Mouse (Mus musculus): ENCODE data around the gene Myoz1. TPM values are rescaled to one million over a fixed set of nuclear protein-coding genes. Genes with fewer than 3 reads are reported as not detected.

Gene Myoz1
- total and polyA plus RNA-seq, 2 experiments from 2014 or later: 11.5 to 17.7 TPM

DNA sequence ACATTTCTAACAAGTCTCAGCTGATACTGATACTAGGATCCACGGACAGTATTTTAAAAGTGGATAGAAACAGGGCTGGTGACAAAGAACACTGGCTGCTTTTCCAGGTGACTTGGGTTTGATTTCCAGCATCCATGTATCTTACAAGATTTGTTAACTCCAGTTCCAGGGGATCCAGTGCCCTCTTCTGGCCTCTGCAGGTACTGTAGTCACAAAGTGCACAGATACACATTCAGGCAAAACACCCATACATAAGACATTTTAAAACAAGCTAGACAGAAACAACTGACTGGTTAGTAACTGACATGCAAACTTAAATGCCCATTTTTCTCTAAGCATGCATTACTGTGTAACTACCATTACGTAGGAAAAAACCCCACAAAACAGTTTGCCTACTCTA, 16.6 kb upstream of the Myoz1 start:
- WGBS: 89% methylated on average over 2 of the region's 2 CpGs
- Histone ChIP-seq H3K27ac (ENCODE audit: low read depth) (peak overlapping the region; percentile 98; the same call in 1 of the 2 replicates), H3K9ac (replicated peaks; ENCODE audit: low read depth, low read length) (no peak overlapping the region), H3K27me3 (ENCODE audit: control insufficient read depth, insufficient read depth, low read length) (no peaks in the 10 kb centered on the region), H3K36me3 (replicated peaks; ENCODE audit: control insufficient read depth, insufficient read depth, low read length) (peaks cover 21% of the 10 kb centered on the region), H3K9me3 (replicated peaks; ENCODE audit: control insufficient read depth, low read length) (no peaks in the 10 kb centered on the region), H3K4me1 (ENCODE audit: control insufficient read depth, insufficient read depth) (peaks cover 16% of the 10 kb centered on the region; the same call in 1 of the 2 replicates), H3K4me2 (ENCODE audit: low read depth, low read length) (0 out of 2 replicates have a peak overlapping the region, but pooled peaks have one; percentile 66), H3K4me3 (ENCODE audit: low read depth, low read length) (no peak overlapping the region)
- ATAC-seq (ENCODE audit: insufficient read depth, low read depth) (no peak), DNase-seq (ENCODE audit: low spot score) (no peak)
- TF ChIP-seq CTCF (IDR thresholded peaks at IDR 0.05; ENCODE audit: low read depth): peak; percentile 55
- no peak for TF ChIP-seq EP300 (IDR thresholded peaks at IDR 0.05; ENCODE audit: low read depth)

DNA sequence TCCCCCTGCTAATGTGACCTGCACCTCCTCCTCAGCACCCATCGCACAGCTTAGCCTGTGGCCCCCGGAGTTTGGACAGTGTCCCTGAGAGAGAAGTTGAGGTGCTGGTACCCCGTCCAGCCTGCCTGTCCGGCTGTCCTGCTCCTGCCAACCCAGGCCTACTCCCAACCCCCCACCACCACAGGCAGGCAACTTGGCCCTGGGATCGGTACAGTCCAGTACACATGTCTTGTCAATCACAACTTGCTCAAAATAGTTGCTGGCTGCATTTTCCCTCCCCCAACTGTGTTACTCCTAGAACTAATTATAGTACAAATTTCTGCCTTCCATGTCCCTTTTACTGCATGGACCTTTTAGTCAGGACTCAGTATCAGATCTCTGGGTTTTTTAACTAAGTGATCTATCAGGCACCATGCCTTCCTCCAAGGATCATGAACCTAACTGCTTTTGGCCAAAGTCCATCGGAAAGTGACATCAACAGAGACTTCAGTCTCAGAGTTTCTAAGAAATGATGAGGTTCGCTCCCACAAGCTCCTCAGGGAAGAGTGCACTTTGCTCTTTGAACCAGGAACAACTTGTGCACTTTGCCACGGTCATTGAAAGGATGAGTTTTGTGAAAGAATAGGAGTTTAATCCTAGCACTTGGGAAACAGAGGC, 11.9 kb upstream of the Myoz1 start, which contains the start of gene Synpo2l:
Synpo2l (minus strand) TSS at position 201 of the 657 bp plus-strand sequence.
- DNase-seq (ENCODE audit: low spot score) (peak; percentile 92), ATAC-seq (ENCODE audit: insufficient read depth, low read depth) (peak; percentile 75)
- 40% methylated on average over 8 of the region's 8 CpGs for WGBS
- peaks cover 23% of the 10 kb centered on the region for H3K4me1 ChIP-seq (ENCODE audit: control insufficient read depth, insufficient read depth)
- H3K27ac ChIP-seq (ENCODE audit: low read depth): peak within 1 kb of the TSS; percentile 99
- TF ChIP-seq EP300 (IDR thresholded peaks at IDR 0.05; ENCODE audit: low read depth) (peak; percentile 81), CTCF (IDR thresholded peaks at IDR 0.05; ENCODE audit: low read depth) (no peak)
- no peaks in the 10 kb centered on the region for H3K36me3 ChIP-seq (replicated peaks; ENCODE audit: control insufficient read depth, insufficient read depth, low read length)
- H3K9ac ChIP-seq (replicated peaks; ENCODE audit: low read depth, low read length): peak within 1 kb of the TSS; percentile 72
- no peaks in the 10 kb centered on the region for H3K9me3 ChIP-seq (replicated peaks; ENCODE audit: control insufficient read depth, low read length)
- H3K4me2 ChIP-seq (ENCODE audit: low read depth, low read length): peak within 1 kb of the TSS; percentile 74
- H3K27me3 ChIP-seq (ENCODE audit: control insufficient read depth, insufficient read depth, low read length): no peaks in the 10 kb centered on the region
- H3K4me3 ChIP-seq (ENCODE audit: low read depth, low read length): peak within 1 kb of the TSS; percentile 51

DNA sequence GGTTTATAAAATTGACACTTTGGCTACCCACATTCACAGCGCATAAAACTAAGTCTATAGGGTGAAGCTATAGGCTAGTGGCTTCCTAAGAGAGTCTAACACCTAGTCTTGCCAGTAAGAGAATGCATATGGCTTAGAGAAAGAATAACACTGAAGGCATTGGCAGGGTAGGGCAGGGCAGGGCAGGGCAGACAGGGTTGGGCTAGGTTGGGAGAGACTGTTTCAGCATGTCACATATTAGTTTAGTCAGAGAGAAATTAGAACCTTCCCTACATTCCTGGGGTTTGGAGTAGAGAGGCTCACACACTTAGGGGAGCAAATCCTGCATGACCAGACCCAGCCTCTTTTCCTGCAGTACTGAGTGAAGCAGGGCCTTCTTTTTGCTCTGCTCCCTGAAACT, 11.1 kb upstream of the Myoz1 start:
- ATAC-seq (ENCODE audit: insufficient read depth, low read depth) (no peak), DNase-seq (ENCODE audit: low spot score) (no peak)
- TF ChIP-seq CTCF (IDR thresholded peaks at IDR 0.05; ENCODE audit: low read depth) (no peak), EP300 (IDR thresholded peaks at IDR 0.05; ENCODE audit: low read depth) (no peak)
- peak overlapping the region; percentile 72 for H3K9ac ChIP-seq (replicated peaks; ENCODE audit: low read depth, low read length)
- no peaks in the 10 kb centered on the region; the same call in 1 of the 2 replicates for H3K36me3 ChIP-seq (replicated peaks; ENCODE audit: control insufficient read depth, insufficient read depth, low read length)
- H3K9me3 ChIP-seq (replicated peaks; ENCODE audit: control insufficient read depth, low read length): no peaks in the 10 kb centered on the region
- peak overlapping the region; percentile 74 for H3K4me2 ChIP-seq (ENCODE audit: low read depth, low read length)
- H3K4me1 ChIP-seq (ENCODE audit: control insufficient read depth, insufficient read depth): peaks cover 23% of the 10 kb centered on the region
- H3K27ac ChIP-seq (ENCODE audit: low read depth): peak overlapping the region; percentile 99
- H3K27me3 ChIP-seq (ENCODE audit: control insufficient read depth, insufficient read depth, low read length): no peaks in the 10 kb centered on the region
- 55% methylated on average over 1 of the region's 1 CpGs for WGBS
- H3K4me3 ChIP-seq (ENCODE audit: low read depth, low read length): peak overlapping the region; percentile 51

GRCm38 (mm10) chr14:20664436-20664835, 8.1 kb upstream of the Myoz1 start:
- H3K27ac ChIP-seq (ENCODE audit: low read depth): peak overlapping the region; percentile 99
- H3K4me3 ChIP-seq (ENCODE audit: low read depth, low read length): peak overlapping the region; percentile 52
- no peak for TF ChIP-seq CTCF (IDR thresholded peaks at IDR 0.05; ENCODE audit: low read depth)
- TF ChIP-seq EP300 (IDR thresholded peaks at IDR 0.05; ENCODE audit: low read depth): peak; percentile 79
- peak overlapping the region; percentile 86 for H3K9ac ChIP-seq (replicated peaks; ENCODE audit: low read depth, low read length)
- H3K36me3 ChIP-seq (replicated peaks; ENCODE audit: control insufficient read depth, insufficient read depth, low read length): peaks cover 7% of the 10 kb centered on the region
- DNase-seq (ENCODE audit: low spot score) (peak; percentile 94), ATAC-seq (ENCODE audit: insufficient read depth, low read depth) (peak; percentile 68)
- no peaks in the 10 kb centered on the region for H3K9me3 ChIP-seq (replicated peaks; ENCODE audit: control insufficient read depth, low read length)
- no peaks in the 10 kb centered on the region for H3K27me3 ChIP-seq (ENCODE audit: control insufficient read depth, insufficient read depth, low read length)
- H3K4me2 ChIP-seq (ENCODE audit: low read depth, low read length): peak overlapping the region; percentile 76
- WGBS: 22% methylated on average over 3 of the region's 3 CpGs
- H3K4me1 ChIP-seq (ENCODE audit: control insufficient read depth, insufficient read depth): peaks cover 29% of the 10 kb centered on the region

DNA sequence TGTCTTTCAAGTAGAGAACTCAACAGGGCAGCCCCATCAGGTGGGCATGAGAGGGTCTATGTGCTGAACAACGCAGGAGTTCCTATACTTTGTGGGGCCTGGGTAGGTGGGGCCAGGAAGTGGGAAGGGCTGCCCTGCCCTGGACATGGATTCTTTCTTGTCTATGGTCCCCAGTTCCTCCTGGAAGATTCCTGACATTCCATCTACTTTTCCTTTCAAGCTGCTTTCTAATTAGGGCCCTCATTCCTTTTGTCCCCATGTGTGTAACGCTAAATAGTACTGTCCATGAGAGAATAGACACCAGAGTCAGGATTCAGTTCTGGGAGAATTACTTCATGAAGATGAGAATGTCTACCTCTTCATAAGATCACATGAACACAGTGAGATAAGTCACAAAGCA, 7.3 kb upstream of the Myoz1 start:
- Histone ChIP-seq H3K4me2 (ENCODE audit: low read depth, low read length) (peak overlapping the region; percentile 76), H3K27me3 (ENCODE audit: control insufficient read depth, insufficient read depth, low read length) (no peaks in the 10 kb centered on the region), H3K4me3 (ENCODE audit: low read depth, low read length) (peak overlapping the region; percentile 52), H3K36me3 (replicated peaks; ENCODE audit: control insufficient read depth, insufficient read depth, low read length) (peaks cover 7% of the 10 kb centered on the region), H3K9me3 (replicated peaks; ENCODE audit: control insufficient read depth, low read length) (no peaks in the 10 kb centered on the region), H3K9ac (replicated peaks; ENCODE audit: low read depth, low read length) (peak overlapping the region; percentile 86), H3K27ac (ENCODE audit: low read depth) (peak overlapping the region; percentile 99), H3K4me1 (ENCODE audit: control insufficient read depth, insufficient read depth) (peaks cover 23% of the 10 kb centered on the region)
- DNase-seq (ENCODE audit: low spot score) (no peak), ATAC-seq (ENCODE audit: insufficient read depth, low read depth) (peak; percentile 5; the same call in 1 of the 2 replicates)
- TF ChIP-seq EP300 (IDR thresholded peaks at IDR 0.05; ENCODE audit: low read depth) (no peak), CTCF (IDR thresholded peaks at IDR 0.05; ENCODE audit: low read depth) (no peak)
- 20% methylated on average over 2 of the region's 2 CpGs for WGBS
